Mouse (Mus musculus) CD4-positive helper T cell, adult 2 months (primary cell): Measurements from ENCODE around the gene Dcaf12l2.

ENCODE experiments used
- DNase-seq: peaks from one replicate; pipeline ENCODE4 v3.0.0-alpha.2; 2012; ENCODE audit warnings: low read depth, missing footprints, low spot score

Dcaf12l2 gene

DNA sequence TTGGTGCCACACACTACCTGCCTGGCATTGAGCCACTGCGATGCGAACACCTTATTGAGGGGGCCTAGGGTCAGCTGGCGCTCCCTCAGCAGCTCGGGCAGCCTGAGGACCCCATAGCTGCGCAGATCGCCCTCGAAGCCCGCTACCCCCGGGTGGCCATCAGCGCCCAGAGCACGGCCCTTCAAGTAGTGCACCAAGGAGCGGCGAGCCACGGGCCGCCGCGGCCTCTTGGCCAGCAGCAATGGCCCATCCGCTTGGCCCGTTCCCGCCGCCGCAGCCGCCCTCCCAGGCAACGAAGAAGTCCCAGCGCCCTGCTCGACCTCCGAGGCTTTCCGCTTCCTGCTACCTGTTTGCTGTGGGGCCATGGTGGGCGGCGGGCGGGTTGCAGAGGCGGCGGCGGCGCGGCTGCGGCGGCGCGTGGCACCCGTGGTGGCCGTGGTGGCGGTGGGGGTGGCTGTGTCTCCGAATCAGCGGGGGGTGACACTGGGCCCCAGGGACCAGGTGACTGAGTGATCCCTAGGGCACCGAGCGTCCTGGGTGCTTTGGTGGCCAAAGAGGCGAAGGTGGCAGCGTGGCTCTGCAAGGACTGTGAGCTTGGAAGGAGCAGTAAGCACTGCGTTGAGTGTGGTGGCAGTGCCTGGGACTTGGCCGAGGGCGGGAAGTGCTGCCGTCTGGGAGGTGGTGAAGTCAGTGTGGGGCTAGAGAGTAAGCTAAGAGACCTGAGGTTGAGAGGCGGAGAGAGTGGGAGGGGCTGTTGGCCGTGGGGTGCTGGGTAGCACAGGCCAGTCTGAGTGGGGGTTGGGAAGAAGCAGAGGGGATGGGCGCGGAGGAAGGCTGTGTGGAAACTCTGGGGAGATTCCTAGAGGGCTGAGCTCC, at the start of gene Dcaf12l2:
TSS of gene Dcaf12l2 (minus strand) at position 697 of the 876 bp plus-strand sequence.
- DNase-seq, result no peak

- DNase-seq, result no peak
These were observed 879 bp downstream of the Dcaf12l2 start for GRCm38 (mm10) chrX:44367280-44367645.
